Mouse (Mus musculus) left cerebral cortex, adult 2 months (tissue): ENCODE results near the gene Nfkb2. TPM values are rescaled to one million over a fixed set of nuclear protein-coding genes. Genes with fewer than 3 reads are reported as not detected.

Experiments used
- DNase-seq, 2 experiments: peaks; one replicate each; pipeline ENCODE4 v3.0.0; 2021 to 2022; ENCODE audit warnings: low spot score in 2 of 2, mixed read lengths in 1 of 2; ENCODE audit errors: extremely low spot score in 1 of 2
- H3K27ac ChIP-seq: fragments of 200-600 bp; 2 replicates; pipeline ENCODE4 v1.8.1; 2022
- H3K4me3 ChIP-seq: fragments of 200-600 bp; 2 replicates; pipeline ENCODE4 v1.8.1; 2022
- CTCF ChIP-seq: fragments of 200-600 bp; IDR thresholded peaks from 2 replicates; pipeline ENCODE4 v1.8.1; 2022; ENCODE audit warnings: antibody characterized with exemption, mild to moderate bottlenecking, moderate library complexity
- intact Hi-C: fragments of 180-260 bp; cut with DNase I; formaldehyde crosslinking; loops from one replicate; pipeline ENCODE4 v1.15.1; 2025
- microRNA-seq, 2 experiments: library from miRNA; unstranded; fragments of <30 nt; microRNA quantifications; one replicate each; pipeline ENCODE4 v1.2.0; 2021
- total RNA-seq, 2 experiments: library from RNA; stranded (reverse); gene quantifications; 2 replicates each; pipeline ENCODE4 v1.2.3; 2021

Nfkb2 gene
- total RNA-seq, 2 experiments from 2014 or later, result 2.9 to 3.3 TPM

- peak; percentile 90 to 91 for DNase-seq
- no peak for TF ChIP-seq CTCF
- intact Hi-C loops, result loop anchor here (2.0 kb wide), 1 partner anchor 18 kb away; the partner anchor contains the start of gene Cuedc2
- H3K4me3 ChIP-seq, result peak overlapping the region; percentile 74
- H3K27ac ChIP-seq, result peak overlapping the region; percentile 92
These were observed 52.6 kb downstream of the Nfkb2 start for GRCm38 (mm10) chr19:46356701-46357138.

- DNase-seq, result no peak
- Histone ChIP-seq H3K27ac (no peak overlapping the region; the same call in none of the 2 replicates), H3K4me3 (peak overlapping the region; percentile 74)
- intact Hi-C loops, result loop anchor here (2.0 kb wide), 1 partner anchor 19 kb away; the partner anchor contains the start of gene Cuedc2
- TF ChIP-seq CTCF, result no peak
These were observed 53.5 kb downstream of the Nfkb2 start for GRCm38 (mm10) chr19:46357344-46358280.

DNA sequence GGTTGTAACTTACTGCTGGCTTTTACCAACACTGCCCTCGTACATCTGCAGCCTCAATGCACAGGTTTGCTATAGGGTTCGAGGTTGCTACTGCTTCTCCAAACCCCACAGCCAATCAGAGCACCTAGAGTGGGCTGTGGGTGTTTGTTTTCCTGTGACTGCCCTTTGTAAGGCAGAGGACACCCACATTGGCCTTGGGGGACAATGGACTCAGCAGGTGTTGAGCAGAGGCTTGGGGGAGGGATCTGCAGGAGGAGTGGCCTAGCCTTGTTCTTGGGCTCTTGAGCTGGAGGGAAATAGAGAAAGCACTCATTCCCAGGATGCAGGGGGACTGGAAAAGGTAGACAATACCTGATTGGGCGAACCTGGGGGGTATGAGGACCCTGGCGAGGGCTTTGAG lies 54.3 kb downstream of the Nfkb2 start:
- DNase-seq, result no peak
- Histone ChIP-seq H3K4me3 (no peak overlapping the region), H3K27ac (no peak overlapping the region)
- no peak for TF ChIP-seq CTCF
- intact Hi-C loops, result no loop called here

Small RNAs within 50 kb of the gene (microRNA-seq; reads per million reads assigned to microRNA genes)
- gene Mir146b, result 1.7 to 12.9 reads per million in 2 experiments

Other genes with a start within 250 kb of the Nfkb2 start
- 10 to 100 TPM; 45.0 to 51.0 TPM for gene Nolc1, start 228.5 kb upstream of the Nfkb2 start, total RNA-seq
- not detected for gene Elovl3, start 172.4 kb upstream of the Nfkb2 start, total RNA-seq
- not detected for gene Pitx3, start 156.0 kb upstream of the Nfkb2 start, total RNA-seq
- 10 to 100 TPM; 90.1 to 95.4 TPM for gene Gbf1, start 151.8 kb upstream of the Nfkb2 start, total RNA-seq
- gene Psd, start 22.8 kb downstream of the Nfkb2 start, total RNA-seq, result 100 to 1,000 TPM; 605 to 647 TPM
- gene Fbxl15, start 23.9 kb downstream of the Nfkb2 start, total RNA-seq, result 10 to 100 TPM; 27.0 to 29.6 TPM
- gene Cuedc2, start 34.4 kb downstream of the Nfkb2 start, total RNA-seq, result 100 to 1,000 TPM; 188 to 196 TPM
- gene Mfsd13a, start 36.8 kb downstream of the Nfkb2 start, total RNA-seq, result 10 to 100 TPM; 25.5 to 25.9 TPM
- under 1 TPM; 0.66 to 0.91 TPM for gene 2310034G01Rik, start 46.0 kb downstream of the Nfkb2 start, total RNA-seq
- gene Actr1a, start 91.4 kb downstream of the Nfkb2 start, total RNA-seq, result 100 to 1,000 TPM; 179 to 197 TPM
- gene Sufu, start 92.6 kb downstream of the Nfkb2 start, total RNA-seq, result 10 to 100 TPM; 19.4 to 20.1 TPM
- 100 to 1,000 TPM; 114 to 121 TPM for gene Trim8, start 197.4 kb downstream of the Nfkb2 start, total RNA-seq